Mouse (Mus musculus): ENCODE data around the gene Ddx25. TPM values are rescaled to one million over a fixed set of nuclear protein-coding genes. Genes with fewer than 3 reads are reported as not detected.

Gene Ddx25
- total and polyA plus RNA-seq, 2 experiments from 2014 or later = 19.7 to 24.4 TPM

- Histone ChIP-seq H3K27me3 (ENCODE audit: insufficient read depth, low read length) (no peaks in the 10 kb centered on the region), H3K9ac (replicated peaks; ENCODE audit: low read length) (no peak within 1 kb of the TSS), H3K4me3 (ENCODE audit: low read length) (no peak within 1 kb of the TSS), H3K27ac (no peak within 1 kb of the TSS), H3K4me2 (ENCODE audit: low read depth, low read length) (no peak within 1 kb of the TSS), H3K36me3 (ENCODE audit: insufficient read depth, low read length) (no peaks in the 10 kb centered on the region), H3K9me3 (ENCODE audit: low read length) (no peaks in the 10 kb centered on the region), H3K4me1 (ENCODE audit: insufficient read depth, low read length) (no peaks in the 10 kb centered on the region; the same call in 1 of the 2 replicates)
- TF ChIP-seq CTCF (IDR thresholded peaks at IDR 0.05; ENCODE audit: low read depth) = no peak
- WGBS = 78% methylated on average over 3 of the region's 3 CpGs
- DNase-seq (ENCODE audit: low spot score) (no peak), ATAC-seq (no peak)
These were observed 40.2 kb downstream of the Ddx25 start, which contains the start of gene Gm1113 for GRCm38 (mm10) chr9:35518169-35518568. Gene Gm1113, minus strand, starts transcription at chr9:35518269.

- no peak overlapping the region for H3K27ac ChIP-seq
- no peaks in the 10 kb centered on the region; the same call in 1 of the 2 replicates for H3K27me3 ChIP-seq (ENCODE audit: insufficient read depth, low read length)
- ATAC-seq = no peak
- H3K9ac ChIP-seq (replicated peaks; ENCODE audit: low read length) = no peak overlapping the region
- no peak for DNase-seq (ENCODE audit: low spot score)
- H3K4me2 ChIP-seq (ENCODE audit: low read depth, low read length) = no peak overlapping the region
- no peaks in the 10 kb centered on the region for H3K36me3 ChIP-seq (ENCODE audit: insufficient read depth, low read length)
- no peak for TF ChIP-seq CTCF (IDR thresholded peaks at IDR 0.05; ENCODE audit: low read depth)
- no peak overlapping the region for H3K4me3 ChIP-seq (ENCODE audit: low read length)
- H3K4me1 ChIP-seq (ENCODE audit: insufficient read depth, low read length) = no peaks in the 10 kb centered on the region
- no peaks in the 10 kb centered on the region for H3K9me3 ChIP-seq (ENCODE audit: low read length)
- WGBS = 92% methylated on average over 16 of the region's 16 CpGs
These were observed 41.6 kb downstream of the Ddx25 start for GRCm38 (mm10) chr9:35516711-35517110.

- TF ChIP-seq CTCF (IDR thresholded peaks at IDR 0.05; ENCODE audit: low read depth) = no peak
- Histone ChIP-seq H3K4me2 (ENCODE audit: low read depth, low read length) (no peak overlapping the region), H3K27ac (no peak overlapping the region), H3K4me1 (ENCODE audit: insufficient read depth, low read length) (no peaks in the 10 kb centered on the region), H3K27me3 (ENCODE audit: insufficient read depth, low read length) (no peaks in the 10 kb centered on the region; the same call in 1 of the 2 replicates), H3K9me3 (ENCODE audit: low read length) (no peaks in the 10 kb centered on the region), H3K36me3 (ENCODE audit: insufficient read depth, low read length) (no peaks in the 10 kb centered on the region), H3K9ac (replicated peaks; ENCODE audit: low read length) (no peak overlapping the region), H3K4me3 (ENCODE audit: low read length) (no peak overlapping the region)
- no peak for ATAC-seq
- DNase-seq (ENCODE audit: low spot score) = no peak
- WGBS = 86% methylated on average over 5 of the region's 5 CpGs
These were observed 42.1 kb downstream of the Ddx25 start for GRCm38 (mm10) chr9:35516182-35516581.

- Histone ChIP-seq H3K4me3 (ENCODE audit: low read length) (no peak overlapping the region), H3K4me1 (ENCODE audit: insufficient read depth, low read length) (no peaks in the 10 kb centered on the region), H3K36me3 (ENCODE audit: insufficient read depth, low read length) (no peaks in the 10 kb centered on the region), H3K9me3 (ENCODE audit: low read length) (no peaks in the 10 kb centered on the region), H3K27ac (no peak overlapping the region), H3K4me2 (ENCODE audit: low read depth, low read length) (no peak overlapping the region), H3K27me3 (ENCODE audit: insufficient read depth, low read length) (no peaks in the 10 kb centered on the region; the same call in 1 of the 2 replicates), H3K9ac (replicated peaks; ENCODE audit: low read length) (no peak overlapping the region)
- 81% methylated on average over 4 of the region's 4 CpGs for WGBS
- ATAC-seq (no peak), DNase-seq (ENCODE audit: low spot score) (no peak)
- TF ChIP-seq CTCF (IDR thresholded peaks at IDR 0.05; ENCODE audit: low read depth) = no peak
These were observed 44.4 kb downstream of the Ddx25 start for GRCm38 (mm10) chr9:35513900-35514299.

GRCm38 (mm10) chr9:35508234-35508633, 50.1 kb downstream of the Ddx25 start:
- H3K27ac ChIP-seq = no peak overlapping the region; the same call in 1 of the 2 replicates

GRCm38 (mm10) chr9:35502361-35503000, 55.8 kb downstream of the Ddx25 start:
- no peak overlapping the region for H3K9ac ChIP-seq (replicated peaks; ENCODE audit: low read length)
- no peaks in the 10 kb centered on the region for H3K27me3 ChIP-seq (ENCODE audit: insufficient read depth, low read length)
- 83% methylated on average over 10 of the region's 10 CpGs for WGBS
- TF ChIP-seq CTCF (IDR thresholded peaks at IDR 0.05; ENCODE audit: low read depth) = no peak
- H3K4me2 ChIP-seq (ENCODE audit: low read depth, low read length) = no peak overlapping the region
- H3K36me3 ChIP-seq (ENCODE audit: insufficient read depth, low read length) = no peaks in the 10 kb centered on the region
- no peaks in the 10 kb centered on the region for H3K9me3 ChIP-seq (ENCODE audit: low read length)
- no peak overlapping the region for H3K27ac ChIP-seq
- DNase-seq (ENCODE audit: low spot score) = no peak
- no peak overlapping the region for H3K4me3 ChIP-seq (ENCODE audit: low read length)
- ATAC-seq = no peak
- H3K4me1 ChIP-seq (ENCODE audit: insufficient read depth, low read length) = no peaks in the 10 kb centered on the region

More at GRCm38 (mm10) chr9:35508234-35508633, 50.1 kb downstream of the Ddx25 start:
- no peak for TF ChIP-seq CTCF (IDR thresholded peaks at IDR 0.05; ENCODE audit: low read depth)
- no peaks in the 10 kb centered on the region; the same call in 1 of the 2 replicates for H3K27me3 ChIP-seq (ENCODE audit: insufficient read depth, low read length)
- H3K4me3 ChIP-seq (ENCODE audit: low read length) = no peak overlapping the region
- H3K4me2 ChIP-seq (ENCODE audit: low read depth, low read length) = no peak overlapping the region
- 29% methylated on average over 8 of the region's 8 CpGs for WGBS
- H3K9ac ChIP-seq (replicated peaks; ENCODE audit: low read length) = no peak overlapping the region
- H3K4me1 ChIP-seq (ENCODE audit: insufficient read depth, low read length) = no peaks in the 10 kb centered on the region
- ATAC-seq = peak; percentile 81
- DNase-seq (ENCODE audit: low spot score) = peak; percentile 70
- no peaks in the 10 kb centered on the region for H3K9me3 ChIP-seq (ENCODE audit: low read length)
- no peaks in the 10 kb centered on the region for H3K36me3 ChIP-seq (ENCODE audit: insufficient read depth, low read length)

- Histone ChIP-seq H3K36me3 (ENCODE audit: insufficient read depth, low read length) (no peaks in the 10 kb centered on the region), H3K4me3 (ENCODE audit: low read length) (no peak overlapping the region)
- peak; percentile 23 for DNase-seq (ENCODE audit: low spot score)
These were observed 58.4 kb downstream of the Ddx25 start for GRCm38 (mm10) chr9:35499946-35500345.

More at GRCm38 (mm10) chr9:35499946-35500345, 58.4 kb downstream of the Ddx25 start:
- H3K27ac ChIP-seq = no peak overlapping the region
- no peaks in the 10 kb centered on the region for H3K27me3 ChIP-seq (ENCODE audit: insufficient read depth, low read length)
- no peaks in the 10 kb centered on the region for H3K4me1 ChIP-seq (ENCODE audit: insufficient read depth, low read length)
- ATAC-seq = no peak
- WGBS = 68% methylated on average over 6 of the region's 6 CpGs
- H3K9ac ChIP-seq (replicated peaks; ENCODE audit: low read length) = no peak overlapping the region
- no peaks in the 10 kb centered on the region for H3K9me3 ChIP-seq (ENCODE audit: low read length)
- no peak for TF ChIP-seq CTCF (IDR thresholded peaks at IDR 0.05; ENCODE audit: low read depth)
- no peak overlapping the region for H3K4me2 ChIP-seq (ENCODE audit: low read depth, low read length)
